ENCODE assay signal across 8 mouse cellular contexts in the genomic region with DNA sequence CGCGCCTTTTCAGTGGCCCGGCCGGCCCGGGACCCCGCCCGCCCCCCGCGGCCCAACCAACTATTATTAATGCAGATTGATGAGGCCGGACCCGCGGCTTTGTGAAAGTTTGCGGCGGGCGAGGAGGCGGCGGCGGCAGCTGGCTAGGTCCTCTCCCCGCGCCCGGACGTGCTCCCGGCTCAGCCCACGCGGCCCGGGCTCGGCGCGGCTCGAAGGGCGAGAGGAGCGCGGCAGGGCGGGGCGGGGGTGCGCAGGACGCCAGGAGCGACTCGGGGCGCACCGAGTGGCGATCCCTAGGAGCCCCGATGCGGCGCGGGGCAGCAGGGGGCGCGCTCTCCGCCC. TPM values are rescaled to one million over a fixed set of nuclear protein-coding genes. Genes with fewer than 3 reads are reported as not detected.
DNase-seq lines count a peak whose midpoint lies in the region; ATAC-seq and TF ChIP-seq lines count a peak whose summit lies in the region.

A gene (minus strand): TSS at position 314 of the 342 bp plus-strand sequence.

- no peak for TF ChIP-seq EP300 in heart, adult 2 months (IDR thresholded peaks at IDR 0.05; ENCODE audit: insufficient read depth, low read depth, low read length)

- H3K36me3 ChIP-seq in heart, adult 2 months (ENCODE audit: control insufficient read depth, insufficient read depth, low read length), result no peaks in the 10 kb centered on the region
- no peaks in the 10 kb centered on the region for H3K36me3 ChIP-seq in heart, embryonic 14.5 days (ENCODE audit: control insufficient read depth, insufficient read depth, low read length)
- no peaks in the 10 kb centered on the region for H3K36me3 ChIP-seq in limb, embryonic 13.5 days
- H3K36me3 ChIP-seq in neural tube, embryonic 12.5 days, result no peaks in the 10 kb centered on the region

- peak within 1 kb of the TSS; percentile 38 for H3K4me3 ChIP-seq in heart, adult 2 months
- H3K4me3 ChIP-seq in heart, embryonic 14.5 days (ENCODE audit: control insufficient read depth in 1 of 2, insufficient read depth in 1 of 2, low read depth in 1 of 2, low read length in 2 of 2), result peak within 1 kb of the TSS; percentile 29 to 42; a peak in 3 of 4 replicates
- H3K4me3 ChIP-seq in limb, embryonic 13.5 days, result peak within 1 kb of the TSS; percentile 44
- peak within 1 kb of the TSS; percentile 52 for H3K4me3 ChIP-seq in neural tube, embryonic 12.5 days

- no peaks in the 10 kb centered on the region for H3K9me3 ChIP-seq in heart, embryonic 14.5 days (ENCODE audit: control insufficient read depth, low read length)
- no peaks in the 10 kb centered on the region for H3K9me3 ChIP-seq in limb, embryonic 13.5 days
- no peaks in the 10 kb centered on the region for H3K9me3 ChIP-seq in neural tube, embryonic 12.5 days

- H3K79me2 ChIP-seq in heart, adult 2 months (replicated peaks; ENCODE audit: control insufficient read depth, insufficient read depth, low read length), result no peaks in the 10 kb centered on the region

- intact Hi-C loops in heart, adult 2 months (cut with DNase I), result no loop called here

- peak; percentile 42 to 55 for DNase-seq in heart, adult 2 months
- no peak for DNase-seq in heart, adult 11 months
- DNase-seq in ZHBTc4 (ENCODE audit: low read depth, low spot score), result peak; percentile 44
- DNase-seq in ovary, postnatal 14 days (ENCODE audit: low spot score), result no peak

- WGBS in heart, adult 2 months, result under 1% methylated on average over 48 of the region's 49 CpGs
- WGBS in heart, embryonic 14.5 days, result under 1% methylated on average over 31 of the region's 49 CpGs
- under 1% methylated on average over 39 of the region's 49 CpGs for WGBS in limb, embryonic 13.5 days
- WGBS in neural tube, embryonic 12.5 days, result 0% methylated on average over 37 of the region's 49 CpGs

- ATAC-seq in heart, embryonic 14.5 days (ENCODE audit: insufficient number of reproducible peaks, insufficient read depth, low FRiP score, low read depth), result 0 out of 2 replicates have a peak, but pooled peaks have one; percentile 9
- no peak for ATAC-seq in limb, embryonic 13.5 days (ENCODE audit: low FRiP score, low read depth)
- ATAC-seq in neural tube, embryonic 12.5 days (ENCODE audit: low FRiP score, low read depth), result peak; percentile 56
- no peak for ATAC-seq in activated CD4-positive, CD25-positive, alpha-beta regulatory T cell, adult 4 months

- peak within 1 kb of the TSS; percentile 78 for H3K4me2 ChIP-seq in heart, embryonic 14.5 days (ENCODE audit: low read length)
- H3K4me2 ChIP-seq in limb, embryonic 13.5 days (replicated peaks), result peak within 1 kb of the TSS; percentile 74
- H3K4me2 ChIP-seq in neural tube, embryonic 12.5 days (replicated peaks), result peak within 1 kb of the TSS; percentile 90

- TF ChIP-seq POLR2A in heart, adult 2 months (IDR thresholded peaks at IDR 0.05; ENCODE audit: insufficient read depth, low read depth, low read length), result no peak

- peak; percentile 47 for TF ChIP-seq CTCF in heart, adult 2 months (IDR thresholded peaks at IDR 0.05)

- H3K27me3 ChIP-seq in heart, adult 2 months (ENCODE audit: control insufficient read depth, insufficient read depth, low read length), result peaks cover 26% of the 10 kb centered on the region
- peaks cover 95% of the 10 kb centered on the region for H3K27me3 ChIP-seq in heart, embryonic 14.5 days (ENCODE audit: control insufficient read depth, insufficient read depth, low read length)
- H3K27me3 ChIP-seq in limb, embryonic 13.5 days, result peaks cover 98% of the 10 kb centered on the region
- H3K27me3 ChIP-seq in neural tube, embryonic 12.5 days (replicated peaks), result peaks cover 72% of the 10 kb centered on the region

- H3K27ac ChIP-seq in heart, adult 2 months, result no peak within 1 kb of the TSS
- no peak within 1 kb of the TSS for H3K27ac ChIP-seq in heart, embryonic 14.5 days (replicated peaks in 1 of 2; ENCODE audit: control insufficient read depth in 1 of 2, insufficient read depth in 1 of 2, low read depth in 2 of 2, low read length in 2 of 2)
- no peak within 1 kb of the TSS for H3K27ac ChIP-seq in limb, embryonic 13.5 days
- no peak within 1 kb of the TSS for H3K27ac ChIP-seq in neural tube, embryonic 12.5 days

- no peaks in the 10 kb centered on the region for H3K4me1 ChIP-seq in heart, adult 2 months (ENCODE audit: control insufficient read depth, insufficient read depth, low read length)
- peaks cover 2 to 12% of the 10 kb centered on the region in 2 experiments; a peak in 3 of 4 replicates for H3K4me1 ChIP-seq in heart, embryonic 14.5 days (ENCODE audit: control insufficient read depth in 2 of 2, insufficient read depth in 2 of 2, low read length in 2 of 2)
- H3K4me1 ChIP-seq in limb, embryonic 13.5 days, result peaks cover 10% of the 10 kb centered on the region
- peaks cover 29% of the 10 kb centered on the region for H3K4me1 ChIP-seq in neural tube, embryonic 12.5 days

- H3K9ac ChIP-seq in heart, adult 2 months (ENCODE audit: low read depth, low read length), result 0 out of 2 replicates have a peak within 1 kb of the TSS, but pooled peaks have one; percentile 29
- peak within 1 kb of the TSS; percentile 48; the same call in 1 of the 2 replicates for H3K9ac ChIP-seq in heart, embryonic 14.5 days (ENCODE audit: low read length)
- peak within 1 kb of the TSS; percentile 39; the same call in 1 of the 2 replicates for H3K9ac ChIP-seq in limb, embryonic 13.5 days
- peak within 1 kb of the TSS; percentile 58 for H3K9ac ChIP-seq in neural tube, embryonic 12.5 days

RNA-seq across cellular contexts. Expression of the gene that starts here (rescaled TPM):
- total RNA-seq in heart, adult 2 months (2021), result not detected
- polyA plus RNA-seq in heart, adult 2 months (2012; rRNA removed), result 0.06 TPM in 1 of 2 replicates, not detected in the other
- polyA plus RNA-seq in heart, embryonic 14.5 days (2014; fragmentation: Nextera tagmentation; extraction: Ambion mirVana), result 0.05 and 0.07 TPM in 2 replicates
- polyA plus RNA-seq in limb, embryonic 13.5 days (2015; fragmentation: Nextera tagmentation; extraction: Ambion mirVana), result not detected in 2 replicates
- 11.0 and 12.0 TPM in 2 replicates for polyA plus RNA-seq in neural tube, embryonic 12.5 days (2016; fragmentation: Nextera tagmentation; extraction: Ambion mirVana)
- under 1 TPM in 1 of 2 experiments, not detected in 1; 0.09 TPM for polyA plus RNA-seq in activated CD4-positive, CD25-positive, alpha-beta regulatory T cell, adult 4 months (2017; shearing (Covaris generic))

Comparison
In these comparisons a context has a peak if more than half of its experiments do, and no peak if none do; other contexts are left out.
1. RNA of the gene that starts here (polyA plus RNA-seq): 11.0 to 12.0 TPM in neural tube, embryonic 12.5 days; 0.09 TPM in activated CD4-positive, CD25-positive, alpha-beta regulatory T cell, adult 4 months, 0.05 to 0.07 TPM in heart, embryonic 14.5 days, 0.06 TPM in heart, adult 2 months and not detected in limb, embryonic 13.5 days; every median in the first group is over 10 times any median in the second.
2. Peak in DNase-seq, H3K4me3 ChIP-seq and H3K9ac ChIP-seq in heart, adult 2 months; RNA of the gene not detected or under 1 TPM.
3. Peak in ATAC-seq, H3K4me3 ChIP-seq, H3K9ac ChIP-seq and H3K4me2 ChIP-seq in heart, embryonic 14.5 days; RNA of the gene not detected or under 1 TPM.
4. Peak in every context shown above with its lines, with median percentiles within 50 percentile points of each other: H3K4me3 ChIP-seq, H3K9ac ChIP-seq and H3K4me2 ChIP-seq.